13 mouse cellular contexts compared by ENCODE assay signal in genomic region chr1:133235909-133236308, GRCm38 (mm10).
DNase-seq lines count a peak whose midpoint lies in the region; ATAC-seq and TF ChIP-seq lines count a peak whose summit lies in the region.
"Had no signal": no experiment of that assay in that cellular context is flagged by ENCODE, and none has a peak within 500 bp of the region (broad histone marks: within the 10 kb centered on the region; RNA-seq: fewer than 3 reads in every experiment).

No protein-coding gene starts in this region.

- H3K36me3 ChIP-seq in hindbrain, embryonic 10.5 days, result no peaks in the 10 kb centered on the region
- H3K36me3 ChIP-seq in hindbrain, embryonic 12.5 days, result no peaks in the 10 kb centered on the region
- H3K36me3 ChIP-seq: liver, embryonic 12.5 days had no signal

- DNase-seq in gastrocnemius, adult 2 months, result no peak
- no peak for DNase-seq in gastrocnemius, postnatal 10 days
- DNase-seq in hindbrain, embryonic 10.5 days (ENCODE audit: low spot score), result no peak
- DNase-seq in lung, postnatal 36 days, result peak; percentile 49
- no peak for DNase-seq in lung, postnatal 14 days
- DNase-seq in kidney, postnatal 25 days, result peak; percentile 86 to 88
- no peak for DNase-seq in urinary bladder, adult 18-20 months (ENCODE audit: low spot score in 2 of 2)
- DNase-seq: cerebellum, postnatal 25 days; right cerebral cortex, adult 18-20 months had no signal

- no peaks in the 10 kb centered on the region for H3K9me3 ChIP-seq in hindbrain, embryonic 10.5 days
- H3K9me3 ChIP-seq in hindbrain, embryonic 12.5 days (replicated peaks), result no peaks in the 10 kb centered on the region
- H3K9me3 ChIP-seq: liver, embryonic 12.5 days; megakaryocyte, embryonic 14.5 days had no signal

- intact Hi-C loops in gastrocnemius, adult 2 months (cut with DNase I), result no loop called here

- no peak overlapping the region for H3K4me3 ChIP-seq in gastrocnemius, adult 2 months
- no peak overlapping the region for H3K4me3 ChIP-seq in hindbrain, embryonic 10.5 days
- no peak overlapping the region for H3K4me3 ChIP-seq in hindbrain, embryonic 12.5 days
- H3K4me3 ChIP-seq: liver, embryonic 12.5 days; megakaryocyte, embryonic 14.5 days had no signal

- peak overlapping the region; percentile 93 for H3K27ac ChIP-seq in gastrocnemius, adult 2 months
- H3K27ac ChIP-seq in hindbrain, embryonic 10.5 days, result peak overlapping the region; percentile 50; the same call in 1 of the 2 replicates
- no peak overlapping the region for H3K27ac ChIP-seq in hindbrain, embryonic 12.5 days
- H3K27ac ChIP-seq: liver, embryonic 12.5 days had no signal

- TF ChIP-seq CTCF in gastrocnemius, adult 2 months (IDR thresholded peaks at IDR 0.05), result no peak

- 41% methylated on average over 5 of the region's 5 CpGs for WGBS in hindbrain, embryonic 10.5 days
- 53% methylated on average over 5 of the region's 5 CpGs for WGBS in hindbrain, embryonic 12.5 days

- H3K4me1 ChIP-seq in hindbrain, embryonic 10.5 days (replicated peaks), result peaks cover 60% of the 10 kb centered on the region
- peaks cover 37% of the 10 kb centered on the region for H3K4me1 ChIP-seq in hindbrain, embryonic 12.5 days

- ATAC-seq in hindbrain, embryonic 12.5 days (ENCODE audit: low FRiP score), result no peak
- ATAC-seq: liver, embryonic 12.5 days had no signal

- H3K9ac ChIP-seq in hindbrain, embryonic 12.5 days, result no peak overlapping the region
- H3K9ac ChIP-seq: liver, embryonic 12.5 days had no signal

- no peak overlapping the region for H3K4me2 ChIP-seq in hindbrain, embryonic 12.5 days (replicated peaks)
- H3K4me2 ChIP-seq: liver, embryonic 12.5 days had no signal

- H3K27me3 ChIP-seq in hindbrain, embryonic 10.5 days (ENCODE audit: insufficient read depth, poor library complexity, severe bottlenecking), result 0 out of 2 replicates have a peak, but pooled peaks cover 3% of the 10 kb centered on the region
- peaks cover 2% of the 10 kb centered on the region; the same call in 1 of the 2 replicates for H3K27me3 ChIP-seq in hindbrain, embryonic 12.5 days
- H3K27me3 ChIP-seq: Patski had no signal

Comparison
In these comparisons a context has a peak if more than half of its experiments do, and no peak if none do; other contexts are left out.
1. DNase-seq: peak in lung, postnatal 36 days (single experiment) and kidney, postnatal 25 days (2 of 2); none in gastrocnemius, adult 2 months (single experiment), gastrocnemius, postnatal 10 days (single experiment), hindbrain, embryonic 10.5 days (single experiment), lung, postnatal 14 days (single experiment) and urinary bladder, adult 18-20 months (0 of 2).